Mouse (Mus musculus) liver, embryonic 14.5 days (tissue): ENCODE data around the gene Trim41. TPM values are rescaled to one million over a fixed set of nuclear protein-coding genes. Genes with fewer than 3 reads are reported as not detected.
A peak's percentile ranks its signal among the peaks of the same experiment; 100 is the strongest.

Source experiments
- ATAC-seq: fragments of 200-750 bp; cut with Nextera tagmentation; 2 replicates; pipeline ENCODE4 v1.8.0; 2017; ENCODE audit warnings: moderate number of reproducible peaks, mild to moderate bottlenecking, moderate library complexity; ENCODE audit not compliant: insufficient read depth
- DNase-seq, 3 experiments: peaks; one replicate each; pipeline ENCODE4 v3.0.0-alpha.2; 2012 to 2013; ENCODE audit warnings: low read depth in 3 of 3, low spot score in 3 of 3
- H3K27ac ChIP-seq: fragments of 300-500 bp; sonication (generic); 2 replicates; pipeline ENCODE4 v1.5.1; 2014; ENCODE audit warnings: moderate library complexity, mild to moderate bottlenecking, control low read depth, inconsistent platforms
- H3K27me3 ChIP-seq: fragments of 300-500 bp; sonication (generic); 2 replicates; pipeline ENCODE4 v1.6.1; 2014; ENCODE audit warnings: mild to moderate bottlenecking, low read length, moderate library complexity; ENCODE audit not compliant: control insufficient read depth, insufficient read depth
- H3K36me3 ChIP-seq: fragments of 300-500 bp; sonication (generic); replicated peaks from 2 replicates; pipeline ENCODE4 v1.6.1; 2014; ENCODE audit warnings: low read depth; ENCODE audit not compliant: control insufficient read depth, insufficient read depth
- H3K4me1 ChIP-seq, 2 experiments: fragments of 200-500 bp in 1 of 2; fragments of 300-500 bp in 1 of 2; sonication (generic) in 1 of 2; replicated peaks; 2 replicates each; pipeline ENCODE4 v1.6.1; 2012 to 2014; ENCODE audit warnings: antibody characterized with exemption in 1 of 2, inconsistent platforms in 1 of 2, low read length in 1 of 2; ENCODE audit not compliant: control insufficient read depth in 2 of 2, insufficient read depth in 2 of 2
- H3K4me2 ChIP-seq: fragments of 300-500 bp; sonication (generic); 2 replicates; pipeline ENCODE4 v1.6.1; 2014; ENCODE audit warnings: low read depth, mild to moderate bottlenecking, control low read depth, moderate library complexity
- H3K4me3 ChIP-seq, 2 experiments: fragments of 200-500 bp in 1 of 2; fragments of 300-500 bp in 1 of 2; sonication (generic) in 1 of 2; 2 replicates each; pipeline ENCODE4 v1.5.1; 2012 to 2014; ENCODE audit warnings: low read depth in 2 of 2, low read length in 2 of 2, mild to moderate bottlenecking in 2 of 2, control low read depth in 1 of 2, inconsistent platforms in 1 of 2, moderate library complexity in 1 of 2; ENCODE audit not compliant: insufficient read depth in 1 of 2
- H3K9ac ChIP-seq: fragments of 300-500 bp; sonication (generic); replicated peaks from 2 replicates; pipeline ENCODE4 v1.6.1; 2014; ENCODE audit warnings: mild to moderate bottlenecking, control low read depth, moderate library complexity
- H3K9me3 ChIP-seq: fragments of 300-500 bp; sonication (generic); 2 replicates; pipeline ENCODE4 v1.6.1; 2016; ENCODE audit warnings: low read length, mixed read lengths; ENCODE audit not compliant: control insufficient read depth
- CTCF ChIP-seq: IDR thresholded peaks from 2 replicates; pipeline ENCODE4 v1.5.1; 2016; ENCODE audit warnings: antibody characterized with exemption, low read depth, control low read depth
- EP300 ChIP-seq: IDR thresholded peaks from 2 replicates; pipeline ENCODE4 v1.6.1; 2016; ENCODE audit warnings: antibody characterized with exemption, low read depth
- WGBS: fragments of 180-500 bp; shearing (Covaris S2); extraction: QIAGEN DNeasy Blood & Tissue Kit; methylation state at CpG from one replicate; pipeline ENCODE4 v1.1.7; 2014; ENCODE audit not compliant: insufficient replicate concordance; 5-methylcytosine and 5-hydroxymethylcytosine counted together
- polyA plus RNA-seq, 2 experiments: library from polyadenylated mRNA; depleted of rRNA in 1 of 2; stranded (reverse) in 1 of 2; unstranded in 1 of 2; fragments of >200 nt; fragmentation: Nextera tagmentation in 1 of 2; extraction: Ambion mirVana in 1 of 2; gene quantifications; 2 replicates each; pipeline versions ENCODE4 v1.2.1 to v1.2.3; 2012 to 2014

The Trim41 gene
- polyA plus RNA-seq, 2 experiments: 1.0 to 9.2 TPM

DNA sequence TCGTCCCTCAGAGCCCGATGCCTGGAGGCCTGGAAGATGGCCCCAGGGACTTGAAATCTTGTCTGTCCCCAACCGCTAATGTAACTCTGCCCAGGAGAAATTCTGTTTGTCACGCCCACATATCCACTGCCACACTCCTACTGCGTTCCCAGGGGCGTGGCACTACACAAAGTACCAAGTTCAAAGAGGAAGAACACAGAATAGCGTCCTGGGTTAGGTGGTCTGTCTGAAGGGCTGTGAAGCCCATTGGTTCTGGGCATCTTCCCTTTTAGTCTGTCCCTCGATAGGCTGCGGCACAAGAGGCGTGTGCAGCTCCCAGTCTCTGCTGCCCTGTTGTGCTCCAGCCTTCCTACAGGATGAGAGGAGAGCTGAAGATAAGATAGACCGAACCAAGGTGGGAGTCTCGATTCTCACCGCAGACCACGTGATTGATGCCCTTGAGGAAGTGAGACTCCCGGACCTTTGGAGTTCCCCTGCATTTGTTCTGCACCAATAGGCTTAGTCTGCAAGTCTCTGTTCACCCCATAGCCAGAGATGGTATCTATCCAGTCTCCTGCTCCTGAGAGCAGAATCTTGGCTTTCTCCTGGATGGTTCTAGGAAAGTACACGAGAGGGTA, 21.1 kb upstream of the Trim41 start:
- no peaks in the 10 kb centered on the region for H3K9me3 ChIP-seq
- no peak for TF ChIP-seq EP300
- no peak for TF ChIP-seq CTCF
- ATAC-seq (no peak), DNase-seq (no peak)
- peak overlapping the region; percentile 88 for H3K4me2 ChIP-seq
- peak overlapping the region; percentile 65 to 66 for H3K4me3 ChIP-seq
- no peak overlapping the region for H3K27ac ChIP-seq
- peak overlapping the region; percentile 0; the same call in 1 of the 2 replicates for H3K9ac ChIP-seq
- 1% methylated on average over 16 of the region's 16 CpGs for WGBS
- no peaks in the 10 kb centered on the region for H3K36me3 ChIP-seq
- peaks cover 12 to 13% of the 10 kb centered on the region in 2 experiments; a peak in 3 of 4 replicates for H3K4me1 ChIP-seq
- peaks cover 11% of the 10 kb centered on the region for H3K27me3 ChIP-seq

DNA sequence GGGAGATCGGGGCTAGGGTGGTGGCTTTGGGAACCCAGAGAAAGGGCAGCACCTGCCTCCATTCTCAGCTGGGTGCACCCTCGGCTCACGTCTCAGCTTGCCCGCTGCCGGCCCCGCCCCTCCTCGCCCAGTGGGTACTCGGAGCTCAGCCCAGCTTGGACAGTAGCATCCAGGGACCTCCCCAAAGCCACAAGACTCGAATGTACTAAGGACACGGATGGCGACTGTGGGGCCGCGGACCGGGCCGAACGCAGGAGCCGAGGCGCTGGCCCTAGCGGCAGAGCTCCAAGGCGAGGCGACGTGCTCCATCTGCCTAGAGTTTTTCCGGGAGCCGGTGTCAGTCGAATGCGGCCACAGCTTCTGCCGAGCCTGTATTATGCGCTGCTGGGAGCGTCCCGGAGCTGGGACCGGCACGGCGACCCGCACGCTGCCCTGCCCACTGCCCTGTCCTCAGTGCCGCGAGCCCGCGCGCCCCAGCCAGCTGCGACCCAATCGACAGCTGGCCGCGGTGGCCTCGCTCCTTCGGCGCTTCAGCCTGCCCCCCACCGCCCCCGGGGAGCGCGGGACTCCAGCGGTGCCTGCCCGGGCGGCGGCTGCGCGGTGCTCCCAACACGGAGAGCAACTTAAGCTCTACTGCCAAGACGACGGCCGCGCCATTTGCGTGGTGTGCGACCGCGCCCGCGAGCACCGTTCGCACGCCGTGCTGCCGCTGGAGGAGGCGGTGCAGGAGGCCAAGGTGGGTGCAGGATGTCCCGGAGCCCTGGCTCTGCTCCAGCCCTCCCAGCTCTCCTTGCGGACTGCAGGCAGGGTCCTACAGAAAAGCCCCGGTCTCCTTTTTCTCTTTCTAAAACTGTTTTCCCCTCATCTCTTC, 20.4 kb upstream of the Trim41 start:
- DNase-seq: no peak
- Histone ChIP-seq H3K4me3 (peak overlapping the region; percentile 65 to 66), H3K9ac (peak overlapping the region; percentile 0), H3K27ac (no peak overlapping the region), H3K27me3 (peaks cover 11% of the 10 kb centered on the region), H3K36me3 (no peaks in the 10 kb centered on the region), H3K9me3 (no peaks in the 10 kb centered on the region), H3K4me1 (peaks cover 13 to 15% of the 10 kb centered on the region in 2 experiments; a peak in 3 of 4 replicates), H3K4me2 (peak overlapping the region; percentile 88)
- no peak for ATAC-seq
- TF ChIP-seq CTCF (0 out of 2 replicates have a peak, but pooled peaks have one; percentile 5), EP300 (no peak)
- under 1% methylated on average over 77 of the region's 77 CpGs for WGBS

DNA sequence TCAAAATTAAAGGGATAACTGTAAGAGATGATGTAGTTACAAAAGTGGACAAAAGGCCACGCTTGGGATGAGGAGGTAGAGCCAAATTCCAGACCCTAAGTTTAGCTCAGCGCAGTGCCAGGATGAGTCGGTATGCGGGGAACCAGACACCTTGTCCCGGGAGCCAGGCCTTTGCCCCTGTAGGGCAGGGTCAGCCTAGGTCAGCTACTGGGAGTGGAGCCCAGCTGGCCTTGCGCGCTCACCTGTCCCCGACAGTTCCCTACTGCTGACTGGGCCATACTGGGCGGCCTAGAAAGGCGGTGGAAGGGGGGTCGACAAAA, 19.8 kb upstream of the Trim41 start:
- Histone ChIP-seq H3K9ac (peak overlapping the region; percentile 0), H3K9me3 (no peaks in the 10 kb centered on the region), H3K4me2 (peak overlapping the region; percentile 88), H3K4me3 (peak overlapping the region; percentile 65 to 66), H3K27me3 (peaks cover 11% of the 10 kb centered on the region), H3K27ac (no peak overlapping the region), H3K36me3 (no peaks in the 10 kb centered on the region), H3K4me1 (peaks cover 13 to 15% of the 10 kb centered on the region in 2 experiments; a peak in 3 of 4 replicates)
- no peak for DNase-seq
- TF ChIP-seq CTCF (no peak), EP300 (no peak)
- 23% methylated on average over 11 of the region's 11 CpGs for WGBS
- ATAC-seq: no peak

DNA sequence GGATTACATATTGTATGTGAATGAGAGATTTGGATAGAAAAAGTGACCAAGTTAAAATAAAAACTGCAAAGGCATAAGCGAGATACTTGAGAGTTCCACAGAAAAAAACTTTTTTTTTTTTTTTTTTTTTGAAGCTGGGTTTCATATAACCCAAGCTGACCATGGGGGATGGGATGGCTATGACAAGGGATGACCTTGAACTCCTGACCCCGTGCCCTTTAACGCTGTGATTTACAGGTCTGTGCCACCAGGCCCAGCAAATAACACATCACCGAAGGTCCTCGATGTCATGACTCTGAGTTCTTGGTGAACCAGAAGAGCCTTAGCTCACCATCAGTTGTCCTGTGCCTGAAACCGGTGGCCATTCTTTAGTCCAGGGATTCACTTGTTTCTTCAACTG, 18.8 kb upstream of the Trim41 start:
- Histone ChIP-seq H3K9ac (no peak overlapping the region), H3K27ac (no peak overlapping the region), H3K9me3 (no peaks in the 10 kb centered on the region), H3K4me3 (no peak overlapping the region), H3K36me3 (no peaks in the 10 kb centered on the region), H3K4me2 (no peak overlapping the region), H3K4me1 (peaks cover 13 to 15% of the 10 kb centered on the region in 2 experiments; a peak in 3 of 4 replicates), H3K27me3 (peaks cover 11% of the 10 kb centered on the region)
- ATAC-seq: no peak
- TF ChIP-seq CTCF (no peak), EP300 (no peak)
- WGBS: 53% methylated on average over 6 of the region's 6 CpGs
- DNase-seq: no peak
